7 mouse cellular contexts compared by ENCODE assay signal in the genomic region with DNA sequence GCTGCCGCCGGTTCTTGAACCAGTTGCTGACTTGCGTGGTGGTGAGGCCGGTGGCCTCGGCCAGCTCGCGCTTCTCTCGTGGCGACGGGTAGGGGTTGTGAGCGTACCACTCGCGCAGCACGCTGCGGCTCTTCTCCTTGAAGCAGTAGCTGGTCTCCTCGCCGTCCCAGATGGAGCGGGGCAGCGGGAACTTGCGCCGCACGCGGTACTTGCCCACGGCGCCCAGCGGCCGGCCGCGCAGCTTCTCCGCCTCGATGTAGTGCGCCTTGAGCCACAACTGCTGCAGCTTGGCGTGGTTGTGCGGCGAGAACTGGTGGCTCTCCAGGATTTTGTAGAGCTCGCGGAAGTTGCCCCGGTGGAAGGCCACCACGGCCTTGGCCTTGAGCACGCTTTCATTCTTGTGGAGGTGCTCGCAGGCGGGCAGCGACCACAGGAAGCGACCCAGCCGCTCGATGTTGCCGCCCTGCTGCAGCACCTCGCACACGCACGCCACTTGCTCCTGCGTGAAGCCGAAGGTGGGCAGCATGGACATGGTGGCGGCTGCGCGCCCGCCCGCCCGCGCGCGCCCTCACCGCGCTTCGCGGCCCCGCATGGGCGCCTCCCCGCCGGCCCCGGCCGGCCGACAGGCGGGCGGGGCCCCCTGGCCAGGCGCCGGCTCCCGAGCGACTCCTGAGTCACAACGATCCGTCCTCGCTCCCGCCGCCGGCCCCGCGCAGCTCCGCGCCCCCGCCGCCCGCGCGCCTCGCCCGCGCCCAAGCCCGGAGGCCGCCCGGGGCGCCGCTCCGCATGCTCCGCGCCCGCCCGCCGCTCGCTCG. TPM values are rescaled to one million over a fixed set of nuclear protein-coding genes. Genes with fewer than 3 reads are reported as not detected.
DNase-seq lines count a peak whose midpoint lies in the region; ATAC-seq and TF ChIP-seq lines count a peak whose summit lies in the region.

No protein-coding gene starts in this region.

- DNase-seq in ES-E14 (ENCODE audit: low read depth, low spot score), result no peak
- DNase-seq in kidney, postnatal 10 days, result peak; percentile 33
- DNase-seq in right cerebral cortex, postnatal 36 days (ENCODE audit: low spot score in 2 of 2), result no peak
- no peak for DNase-seq in spleen, postnatal 36 days (ENCODE audit: low spot score in 2 of 2)

- peaks cover 82% of the 10 kb centered on the region for H3K4me1 ChIP-seq in E14TG2a.4 (replicated peaks; ENCODE audit: low read depth, low read length)
- peaks cover 0 to 6% of the 10 kb centered on the region in 2 experiments; a peak in 1 of 4 replicates for H3K4me1 ChIP-seq in ES-E14 (ENCODE audit: control insufficient read depth in 2 of 2, insufficient read depth in 2 of 2, low read length in 2 of 2, poor library complexity in 1 of 2)
- peaks cover 22% of the 10 kb centered on the region for H3K4me1 ChIP-seq in forebrain, embryonic 13.5 days
- H3K4me1 ChIP-seq in neural tube, embryonic 13.5 days (replicated peaks), result peaks cover 22% of the 10 kb centered on the region

- no peak; the same call in none of the 2 replicates for ATAC-seq in forebrain, embryonic 13.5 days
- peak; percentile 29 for ATAC-seq in neural tube, embryonic 13.5 days (ENCODE audit: low read depth)

- no peaks in the 10 kb centered on the region for H3K36me3 ChIP-seq in E14TG2a.4 (ENCODE audit: insufficient read depth, low read length)
- no peaks in the 10 kb centered on the region for H3K36me3 ChIP-seq in ES-E14 (ENCODE audit: control insufficient read depth, insufficient read depth, low read length, poor library complexity, severe bottlenecking)
- H3K36me3 ChIP-seq in forebrain, embryonic 13.5 days (ENCODE audit: poor library complexity, severe bottlenecking), result no peaks in the 10 kb centered on the region
- H3K36me3 ChIP-seq in neural tube, embryonic 13.5 days, result no peaks in the 10 kb centered on the region

- H3K27ac ChIP-seq in ES-E14 (ENCODE audit: insufficient read depth, low read depth, low read length, poor library complexity, severe bottlenecking), result no peak overlapping the region
- no peak overlapping the region for H3K27ac ChIP-seq in forebrain, embryonic 13.5 days
- H3K27ac ChIP-seq in neural tube, embryonic 13.5 days (replicated peaks), result no peak overlapping the region

- H3K9ac ChIP-seq in ES-E14 (ENCODE audit: insufficient read depth, low read depth, low read length, poor library complexity, severe bottlenecking), result no peak overlapping the region; the same call in 1 of the 2 replicates
- H3K9ac ChIP-seq in forebrain, embryonic 13.5 days, result peak overlapping the region; percentile 46
- no peak overlapping the region; the same call in 1 of the 2 replicates for H3K9ac ChIP-seq in neural tube, embryonic 13.5 days

- no peaks in the 10 kb centered on the region for H3K9me3 ChIP-seq in E14TG2a.4 (ENCODE audit: low read length)
- no peaks in the 10 kb centered on the region for H3K9me3 ChIP-seq in ES-E14 (ENCODE audit: control insufficient read depth, insufficient read depth, low read depth, low read length)
- H3K9me3 ChIP-seq in forebrain, embryonic 13.5 days (replicated peaks), result no peaks in the 10 kb centered on the region
- no peaks in the 10 kb centered on the region for H3K9me3 ChIP-seq in neural tube, embryonic 13.5 days

- H3K4me2 ChIP-seq in forebrain, embryonic 13.5 days, result peak overlapping the region; percentile 75
- peak overlapping the region; percentile 58 for H3K4me2 ChIP-seq in neural tube, embryonic 13.5 days

- in situ Hi-C loops in ES-E14 (cut with MboI; ENCODE audit: low sequenced_read_pairs in 2 of 2, unreplicated experiment in 2 of 2), result loop anchor here (5.0 kb wide), 2 partner anchors 70 to 75 kb away; a partner anchor contains a TSS

- no peak for TF ChIP-seq CTCF in E14TG2a.4 (conservative IDR thresholded peaks at IDR 0.05; ENCODE audit: low read length)

- H3K4me3 ChIP-seq in E14TG2a.4 (replicated peaks; ENCODE audit: low read length), result peak overlapping the region; percentile 72
- H3K4me3 ChIP-seq in ES-E14 (ENCODE audit: insufficient read depth in 1 of 2, low read depth in 1 of 2, low read length in 2 of 2, poor library complexity in 1 of 2, severe bottlenecking in 1 of 2), result peak overlapping the region; percentile 40 to 51
- peak overlapping the region; percentile 43 for H3K4me3 ChIP-seq in forebrain, embryonic 13.5 days
- peak overlapping the region; percentile 37 for H3K4me3 ChIP-seq in neural tube, embryonic 13.5 days

- WGBS in forebrain, embryonic 13.5 days, result under 1% methylated on average over 77 of the region's 109 CpGs
- 1% methylated on average over 105 of the region's 109 CpGs for WGBS in neural tube, embryonic 13.5 days

- peaks cover 94% of the 10 kb centered on the region for H3K27me3 ChIP-seq in E14TG2a.4 (ENCODE audit: insufficient read depth, low read length)
- H3K27me3 ChIP-seq in forebrain, embryonic 13.5 days, result peaks cover 98% of the 10 kb centered on the region
- peaks cover 99% of the 10 kb centered on the region for H3K27me3 ChIP-seq in neural tube, embryonic 13.5 days

TF ChIP-seq in ES-E14, 5 proteins besides CTCF, POLR2A, EP300 and RAD21:
- TF ChIP-seq ZC3H11A (IDR thresholded peaks at IDR 0.05; ENCODE audit: borderline replicate concordance, low read depth, low read length), result no peak
- TF ChIP-seq CHD2 (IDR thresholded peaks at IDR 0.05; ENCODE audit: low read depth, low read length), result no peak
- no peak for TF ChIP-seq ZNF384 (IDR thresholded peaks at IDR 0.05; ENCODE audit: low read depth, low read length)
- no peak for TF ChIP-seq MAFK (IDR thresholded peaks at IDR 0.05; ENCODE audit: insufficient read depth, low read depth, low read length)
- TF ChIP-seq HCFC1 (IDR thresholded peaks at IDR 0.05; ENCODE audit: borderline replicate concordance, insufficient read depth, low read length), result no peak

RNA-seq across cellular contexts. Expression of a gene that starts 0.4 kb away (rescaled TPM):
- total RNA-seq in ES-E14 (2012; rRNA removed), result 0.22 TPM in 1 of 2 replicates, not detected in the other
- polyA plus RNA-seq in forebrain, embryonic 13.5 days (2015; fragmentation: Nextera tagmentation; extraction: Ambion mirVana), result 0.37 and 0.74 TPM in 2 replicates
- polyA plus RNA-seq in neural tube, embryonic 13.5 days (2015; fragmentation: Nextera tagmentation; extraction: Ambion mirVana), result 0.45 TPM in 1 of 2 replicates, not detected in the other
